ENCODE assay signal across 16 mouse cellular contexts in the genomic region with DNA sequence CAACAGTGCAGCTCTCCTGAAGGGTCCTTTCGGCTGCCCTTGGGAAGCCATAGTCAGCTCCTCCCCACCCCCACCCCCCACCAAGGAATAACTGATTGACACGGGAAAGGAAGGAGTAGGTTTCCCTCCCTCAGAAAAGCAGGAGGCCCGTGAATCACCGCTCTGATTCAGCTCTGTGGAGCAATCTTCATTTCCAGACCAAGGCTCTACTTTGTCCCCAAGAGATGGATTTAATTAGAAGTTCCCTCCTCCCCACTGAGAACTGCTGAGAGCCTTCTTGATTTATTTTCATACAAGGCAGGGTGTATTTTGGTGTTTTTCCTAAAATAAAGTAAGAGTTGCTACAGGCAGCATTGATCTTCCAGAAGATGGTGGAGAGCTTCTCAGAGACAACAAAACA.
A peak's percentile ranks its signal among the peaks of the same experiment; 100 is the strongest.
DNase-seq lines count a peak whose midpoint lies in the region.
"Had no signal": no experiment of that assay in that cellular context is flagged by ENCODE, and none has a peak within 500 bp of the region (broad histone marks: within the 10 kb centered on the region; RNA-seq: fewer than 3 reads in every experiment).

No protein-coding gene starts in this region.

- H3K27ac ChIP-seq in embryonic facial prominence, embryonic 10.5 days (replicated peaks), result peak overlapping the region; percentile 70; the same call in 1 of the 2 replicates
- no peak overlapping the region; the same call in 1 of the 2 replicates for H3K27ac ChIP-seq in forebrain, embryonic 10.5 days
- H3K27ac ChIP-seq: forebrain, embryonic 12.5 days; heart, embryonic 15.5 days; hindbrain, embryonic 10.5 days had no signal

- 66% methylated on average over 4 of the region's 4 CpGs for WGBS in embryonic facial prominence, embryonic 10.5 days
- 65% methylated on average over 4 of the region's 4 CpGs for WGBS in forebrain, embryonic 10.5 days

- H3K36me3 ChIP-seq in embryonic facial prominence, embryonic 10.5 days (replicated peaks), result no peaks in the 10 kb centered on the region
- no peaks in the 10 kb centered on the region; the same call in 1 of the 2 replicates for H3K36me3 ChIP-seq in forebrain, embryonic 10.5 days (replicated peaks)
- H3K36me3 ChIP-seq: forebrain, embryonic 12.5 days; heart, embryonic 15.5 days; hindbrain, embryonic 10.5 days had no signal

- H3K27me3 ChIP-seq in embryonic facial prominence, embryonic 10.5 days (replicated peaks; ENCODE audit: low read depth, poor library complexity, severe bottlenecking), result peaks cover 12% of the 10 kb centered on the region; the same call in 1 of the 2 replicates
- H3K27me3 ChIP-seq in forebrain, embryonic 10.5 days (ENCODE audit: poor library complexity, severe bottlenecking), result peaks cover 17% of the 10 kb centered on the region
- H3K27me3 ChIP-seq: forebrain, embryonic 12.5 days; heart, embryonic 15.5 days had no signal

- peaks cover 39% of the 10 kb centered on the region for H3K4me1 ChIP-seq in embryonic facial prominence, embryonic 10.5 days
- H3K4me1 ChIP-seq in forebrain, embryonic 10.5 days, result peaks cover 41% of the 10 kb centered on the region

- H3K9me3 ChIP-seq in embryonic facial prominence, embryonic 10.5 days, result peaks cover 11% of the 10 kb centered on the region
- peaks cover 12% of the 10 kb centered on the region; the same call in 1 of the 2 replicates for H3K9me3 ChIP-seq in forebrain, embryonic 10.5 days
- H3K9me3 ChIP-seq: heart, embryonic 15.5 days had no signal

- no peak overlapping the region for H3K4me3 ChIP-seq in embryonic facial prominence, embryonic 10.5 days
- no peak overlapping the region for H3K4me3 ChIP-seq in forebrain, embryonic 10.5 days
- H3K4me3 ChIP-seq: forebrain, embryonic 12.5 days; heart, embryonic 15.5 days; hindbrain, embryonic 10.5 days had no signal

- DNase-seq in frontal cortex, adult 2 months (ENCODE audit: extremely low spot score in 1 of 2, low spot score in 1 of 2), result peak; percentile 21 to 48
- DNase-seq in frontal cortex, postnatal 10 days (ENCODE audit: low spot score in 2 of 2), result no peak
- peak; percentile 18 to 40 for DNase-seq in right cerebral cortex, adult 2 months (ENCODE audit: low spot score in 2 of 2)
- no peak for DNase-seq in right cerebral cortex, postnatal 14 days
- no peak for DNase-seq in embryonic facial prominence, embryonic 10.5 days (ENCODE audit: low spot score)
- DNase-seq in telencephalon, adult 2 months (ENCODE audit: low read depth, low spot score), result peak; percentile 48
- DNase-seq in forebrain, embryonic 10.5 days (ENCODE audit: extremely low spot score, low spot score), result no peak
- no peak for DNase-seq in spleen, adult 12 weeks (ENCODE audit: low spot score)
- DNase-seq: cerebellum, adult 2 months; heart, adult 18-20 months; kidney, adult 2 months; lung, adult 18-20 months; thymus, adult 18-20 months had no signal

Comparison
In these comparisons a context has a peak if more than half of its experiments do, and no peak if none do; other contexts are left out.
1. DNase-seq: peak in frontal cortex, adult 2 months (2 of 2), right cerebral cortex, adult 2 months (2 of 2) and telencephalon, adult 2 months (single experiment); none in frontal cortex, postnatal 10 days (0 of 2), right cerebral cortex, postnatal 14 days (single experiment), embryonic facial prominence, embryonic 10.5 days (single experiment), forebrain, embryonic 10.5 days (single experiment) and spleen, adult 12 weeks (single experiment).